Mouse (Mus musculus) bone marrow macrophage, adult 2 months (primary cell): ENCODE measurements around the gene 4930562C15Rik.

Source experiments
- CTCF ChIP-seq: IDR thresholded peaks from 2 replicates; pipeline ENCODE4 v1.5.1; 2012; ENCODE audit warnings: low read depth, mild to moderate bottlenecking, low read length, moderate library complexity
- POLR2A ChIP-seq: IDR thresholded peaks from 2 replicates; pipeline ENCODE4 v1.6.1; 2012; ENCODE audit warnings: mild to moderate bottlenecking, low read depth, low read length, borderline replicate concordance

DNA sequence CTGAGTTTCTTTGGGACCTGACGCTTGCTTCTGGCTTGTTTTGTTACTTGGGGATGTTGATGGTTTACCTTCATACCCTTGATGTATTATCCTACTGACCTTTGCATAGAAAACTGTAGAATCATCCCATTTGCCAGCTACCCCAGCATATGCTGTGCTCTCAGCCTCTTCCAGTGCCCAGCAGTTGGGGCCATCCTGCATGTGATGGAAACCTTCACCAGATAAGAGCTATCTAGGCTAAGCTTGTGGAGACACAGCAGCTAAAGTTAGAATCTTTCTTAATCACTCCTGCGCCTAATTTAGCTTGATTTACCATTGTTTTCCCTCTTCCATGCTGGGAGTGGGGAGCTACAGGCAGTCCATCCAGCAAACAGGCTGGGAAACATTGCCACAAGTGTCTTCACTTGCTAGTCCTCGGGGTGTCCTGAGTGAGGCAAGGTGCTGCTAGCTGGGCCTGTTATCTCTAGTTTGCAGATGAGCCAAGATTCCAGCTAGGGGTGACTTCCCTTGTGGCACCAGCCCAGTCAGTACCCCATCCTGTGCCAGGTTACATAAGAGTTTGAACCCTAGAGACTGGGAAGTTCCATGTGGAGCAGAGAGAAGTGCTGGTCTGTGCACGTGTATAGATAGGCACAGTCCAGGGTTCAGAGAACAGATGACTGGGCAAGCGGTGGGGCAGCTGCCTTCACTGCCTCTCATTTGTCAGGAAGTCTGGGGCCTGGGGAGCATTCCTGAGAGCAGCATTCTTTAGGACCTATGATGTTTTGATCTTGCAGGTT lies 61.2 kb downstream of the 4930562C15Rik start:
- TF ChIP-seq CTCF (no peak), POLR2A (no peak)
